In the genomic region with DNA sequence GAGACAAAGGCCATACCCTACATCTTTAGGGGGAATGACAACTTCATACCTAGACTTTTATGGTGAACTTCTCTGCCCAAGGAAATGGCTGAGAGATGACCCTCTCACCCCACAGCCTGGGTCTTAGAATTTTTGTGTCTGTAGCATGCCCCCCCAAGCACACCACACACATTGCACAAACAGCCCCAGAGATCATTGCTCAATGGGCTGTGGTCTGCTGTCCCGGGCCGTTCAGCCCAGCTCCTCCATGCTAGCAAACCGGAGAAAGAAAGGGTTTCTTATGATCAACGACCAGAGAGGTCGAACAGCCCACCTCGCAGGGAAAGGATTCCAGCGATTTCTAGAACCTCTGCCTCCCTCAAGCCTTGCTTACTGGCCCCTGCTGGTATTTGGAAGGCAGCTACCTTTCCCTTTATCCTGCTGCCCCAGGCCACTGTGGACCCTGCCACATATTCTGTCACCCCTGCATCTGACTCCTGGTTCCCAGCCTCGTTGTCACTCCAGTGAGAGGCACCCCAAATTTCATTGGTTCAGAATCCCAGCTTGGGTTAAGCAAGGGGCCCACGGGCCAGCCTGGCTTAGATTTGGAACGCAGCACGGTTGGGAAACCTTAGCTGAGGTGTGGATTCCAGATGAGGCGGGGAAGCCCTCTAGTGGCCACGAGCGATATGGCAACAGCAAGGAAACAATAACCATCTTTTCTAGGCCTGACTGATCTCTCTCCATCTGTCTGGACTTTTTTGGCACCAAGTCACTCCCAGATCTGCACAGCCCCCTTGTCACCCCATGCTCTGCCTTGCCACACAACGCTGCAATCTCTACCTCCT, we compare ENCODE assay signal across 8 mouse cellular contexts. TPM values are rescaled to one million over a fixed set of nuclear protein-coding genes. Genes with fewer than 3 reads are reported as not detected.
DNase-seq lines count a peak whose midpoint lies in the region; ATAC-seq and TF ChIP-seq lines count a peak whose summit lies in the region.

No protein-coding gene starts in this region.

- H3K4me2 ChIP-seq in kidney, embryonic 15.5 days, result peak overlapping the region; percentile 40

- TF ChIP-seq CTCF in embryonic fibroblast, embryonic 13.5 days (IDR thresholded peaks at IDR 0.05; ENCODE audit: borderline replicate concordance, insufficient read depth, low read length), result peak; percentile 89
- peak; percentile 96 for TF ChIP-seq CTCF in liver, adult 2 months (IDR thresholded peaks at IDR 0.05; ENCODE audit: low read depth, low read length)

- no peaks in the 10 kb centered on the region for H3K4me1 ChIP-seq in embryonic fibroblast, embryonic 13.5 days (ENCODE audit: control insufficient read depth, insufficient read depth, low read length)
- H3K4me1 ChIP-seq in heart, embryonic 10.5 days, result peaks cover 3% of the 10 kb centered on the region; the same call in 1 of the 2 replicates
- H3K4me1 ChIP-seq in kidney, embryonic 15.5 days, result peaks cover 13% of the 10 kb centered on the region; the same call in 1 of the 2 replicates
- no peaks in the 10 kb centered on the region for H3K4me1 ChIP-seq in liver, adult 2 months (ENCODE audit: control insufficient read depth, insufficient read depth, low read length)

- H3K27me3 ChIP-seq in heart, embryonic 10.5 days (ENCODE audit: insufficient read depth, poor library complexity, severe bottlenecking), result no peaks in the 10 kb centered on the region
- H3K27me3 ChIP-seq in kidney, embryonic 15.5 days, result peaks cover 4% of the 10 kb centered on the region; the same call in 1 of the 2 replicates
- no peaks in the 10 kb centered on the region for H3K27me3 ChIP-seq in liver, adult 2 months (ENCODE audit: control insufficient read depth, insufficient read depth, low read length)

- no peaks in the 10 kb centered on the region for H3K36me3 ChIP-seq in heart, embryonic 10.5 days
- no peaks in the 10 kb centered on the region for H3K36me3 ChIP-seq in kidney, embryonic 15.5 days
- no peaks in the 10 kb centered on the region for H3K36me3 ChIP-seq in liver, adult 2 months (ENCODE audit: control insufficient read depth, insufficient read depth, low read length)

- peak; percentile 61 for ATAC-seq in kidney, embryonic 15.5 days (replicated peaks; ENCODE audit: low FRiP score)
- ATAC-seq in monocyte, adult 5-6 weeks (replicated peaks; ENCODE audit: insufficient number of reproducible peaks, low FRiP score, low TSS enrichment, poor library complexity, severe bottlenecking), result peak; percentile 60

- H3K9me3 ChIP-seq in heart, embryonic 10.5 days, result no peaks in the 10 kb centered on the region
- H3K9me3 ChIP-seq in kidney, embryonic 15.5 days (replicated peaks), result no peaks in the 10 kb centered on the region

- no peaks in the 10 kb centered on the region for H3K79me2 ChIP-seq in liver, adult 2 months (ENCODE audit: control insufficient read depth, insufficient read depth, low read length)

- peak; percentile 72 for DNase-seq in A20 (ENCODE audit: low read depth, low spot score)
- DNase-seq in brain, adult 2 months (ENCODE audit: low read depth, low spot score), result peak; percentile 85
- DNase-seq in heart, embryonic 10.5 days (ENCODE audit: low spot score), result peak; percentile 90
- peak; percentile 33 for DNase-seq in liver, adult 2 months (ENCODE audit: extremely low read depth, low read depth, low spot score)
- DNase-seq in spleen, postnatal 36 days (ENCODE audit: low spot score in 2 of 2), result peak; percentile 70 to 80

- H3K4me3 ChIP-seq in embryonic fibroblast, embryonic 13.5 days (ENCODE audit: insufficient read depth, low read length), result no peak overlapping the region
- no peak overlapping the region for H3K4me3 ChIP-seq in heart, embryonic 10.5 days
- H3K4me3 ChIP-seq in kidney, embryonic 15.5 days (replicated peaks), result no peak overlapping the region
- no peak overlapping the region for H3K4me3 ChIP-seq in liver, adult 2 months (ENCODE audit: insufficient read depth, low read depth, low read length)

- WGBS in heart, embryonic 10.5 days, result 30% methylated on average over 15 of the region's 15 CpGs
- WGBS in kidney, embryonic 15.5 days, result 18% methylated on average over 15 of the region's 15 CpGs
- 22% methylated on average over 15 of the region's 15 CpGs for WGBS in liver, adult 2 months

- TF ChIP-seq POLR2A in embryonic fibroblast, embryonic 13.5 days (IDR thresholded peaks at IDR 0.05; ENCODE audit: low read depth, low read length), result no peak
- TF ChIP-seq POLR2A in liver, adult 2 months (IDR thresholded peaks at IDR 0.05; ENCODE audit: extremely low read depth, insufficient read depth, low read length), result no peak

- no peak overlapping the region for H3K9ac ChIP-seq in kidney, embryonic 15.5 days
- H3K9ac ChIP-seq in liver, adult 2 months (ENCODE audit: low read depth, low read length), result no peak overlapping the region

- no peak overlapping the region for H3K27ac ChIP-seq in embryonic fibroblast, embryonic 13.5 days (ENCODE audit: insufficient read depth, low read length)
- no peak overlapping the region; the same call in 1 of the 2 replicates for H3K27ac ChIP-seq in heart, embryonic 10.5 days
- H3K27ac ChIP-seq in kidney, embryonic 15.5 days, result no peak overlapping the region
- H3K27ac ChIP-seq in liver, adult 2 months (replicated peaks; ENCODE audit: insufficient read depth, low read depth, low read length), result no peak overlapping the region

RNA-seq across cellular contexts. Expression of a gene that starts 45.3 kb away (rescaled TPM):
- polyA plus RNA-seq in embryonic fibroblast, embryonic 13.5 days (2011; ENCODE audit: insufficient read length, low read depth, missing spikeins), result 30.2 and 39.4 TPM in 2 replicates
- polyA plus RNA-seq in heart, embryonic 10.5 days (2016; fragmentation: Nextera tagmentation; extraction: Ambion mirVana), result 7.6 and 10.8 TPM in 2 replicates
- 30.0 and 32.2 TPM in 2 replicates for polyA plus RNA-seq in kidney, embryonic 15.5 days (2015; fragmentation: Nextera tagmentation; extraction: Ambion mirVana)
- 11.6 and 13.8 TPM in 2 replicates for total RNA-seq in liver, adult 2 months (2014; rRNA removed)
- polyA plus RNA-seq in liver, adult 2 months (2012; rRNA removed), result 7.0 and 7.9 TPM in 2 replicates
- 40.9 to 56.0 TPM (median 41.9 TPM) in 3 replicates for total RNA-seq in monocyte, adult 5-6 weeks (2017)

Comparison
In these comparisons a context has a peak if more than half of its experiments do, and no peak if none do; other contexts are left out.
1. DNase-seq: peak in every context shown above with its lines; median percentile 90 in heart, embryonic 10.5 days; 85 in brain, adult 2 months; 75 in spleen, postnatal 36 days; 72 in A20; 33 in liver, adult 2 months.